Mouse (Mus musculus) urinary bladder, postnatal 10 days (tissue): ENCODE data around the gene Mfsd4b1.
"Not testable (repeated sequence)": the region's sequence is repeated elsewhere in the genome, so short reads cannot be mapped to it uniquely, and the experiment has no call there.

Experiments used
- DNase-seq: peaks from one replicate; pipeline ENCODE4 v3.0.0; 2022; ENCODE audit warnings: low spot score

Gene Mfsd4b1

GRCm38 (mm10) chr10:40032897-40033296 lies 7.8 kb upstream of the Mfsd4b1 start:
- no peak for DNase-seq

GRCm38 (mm10) chr10:40030716-40031115 lies 5.6 kb upstream of the Mfsd4b1 start:
- DNase-seq = no peak

GRCm38 (mm10) chr10:40029610-40030009 lies 4.5 kb upstream of the Mfsd4b1 start:
- no peak for DNase-seq

GRCm38 (mm10) chr10:40028091-40028490 lies 3.0 kb upstream of the Mfsd4b1 start:
- no peak for DNase-seq

GRCm38 (mm10) chr10:40026546-40026945 lies 1.5 kb upstream of the Mfsd4b1 start:
- DNase-seq = no peak

- no peak for DNase-seq
Observed at GRCm38 (mm10) chr10:40025560-40025959, 492 bp upstream of the Mfsd4b1 start.

GRCm38 (mm10) chr10:40020401-40020800 lies 4.7 kb downstream of the Mfsd4b1 start:
- DNase-seq = no peak

- no peak for DNase-seq
Observed at GRCm38 (mm10) chr10:40019492-40019891, 5.6 kb downstream of the Mfsd4b1 start.

- no peak for DNase-seq
Observed at GRCm38 (mm10) chr10:40018261-40018860, 6.7 kb downstream of the Mfsd4b1 start.

GRCm38 (mm10) chr10:40009591-40009990 lies 15.5 kb downstream of the Mfsd4b1 start:
- DNase-seq = no peak

- not testable (repeated sequence) for DNase-seq
Observed at GRCm38 (mm10) chr10:40008847-40009246, 16.2 kb downstream of the Mfsd4b1 start.

GRCm38 (mm10) chr10:40007953-40008352 lies 17.1 kb downstream of the Mfsd4b1 start:
- no peak for DNase-seq

GRCm38 (mm10) chr10:40006963-40007362 lies 18.1 kb downstream of the Mfsd4b1 start:
- no peak for DNase-seq

GRCm38 (mm10) chr10:40000746-40001145 lies 24.3 kb downstream of the Mfsd4b1 start:
- DNase-seq = no peak

GRCm38 (mm10) chr10:39991155-39991554 lies 33.9 kb downstream of the Mfsd4b1 start:
- no peak for DNase-seq

- DNase-seq = no peak
Observed at GRCm38 (mm10) chr10:39986466-39986865, 38.6 kb downstream of the Mfsd4b1 start, which contains the start of gene Mfsd4b5. Gene Mfsd4b5, minus strand, starts transcription at chr10:39986646.

- DNase-seq = no peak
Observed at GRCm38 (mm10) chr10:39982604-39983003, 42.5 kb downstream of the Mfsd4b1 start.

- no peak for DNase-seq
Observed at GRCm38 (mm10) chr10:39978231-39978630, 46.8 kb downstream of the Mfsd4b1 start.

GRCm38 (mm10) chr10:39977346-39977745 lies 47.7 kb downstream of the Mfsd4b1 start:
- no peak for DNase-seq

- DNase-seq = no peak
Observed at GRCm38 (mm10) chr10:39975771-39976170, 49.3 kb downstream of the Mfsd4b1 start.

GRCm38 (mm10) chr10:39974982-39975381 lies 50.1 kb downstream of the Mfsd4b1 start:
- no peak for DNase-seq

GRCm38 (mm10) chr10:39967512-39967911 lies 57.6 kb downstream of the Mfsd4b1 start:
- no peak for DNase-seq

- DNase-seq = no peak
Observed at GRCm38 (mm10) chr10:39961906-39962305, 63.2 kb downstream of the Mfsd4b1 start.

GRCm38 (mm10) chr10:39960441-39960822 lies 64.6 kb downstream of the Mfsd4b1 start:
- no peak for DNase-seq
